Mouse (Mus musculus) liver, postnatal 0 days (tissue): ENCODE results near the gene Ece1.

Experiments used
- CTCF ChIP-seq: sonication (generic); IDR thresholded peaks from 2 replicates; pipeline ENCODE4 v1.5.1; 2016; ENCODE audit warnings: antibody characterized with exemption, low read depth
- EP300 ChIP-seq: IDR thresholded peaks from 2 replicates; pipeline ENCODE4 v1.6.1; 2016; ENCODE audit warnings: antibody characterized with exemption, low read depth, mild to moderate bottlenecking

DNA sequence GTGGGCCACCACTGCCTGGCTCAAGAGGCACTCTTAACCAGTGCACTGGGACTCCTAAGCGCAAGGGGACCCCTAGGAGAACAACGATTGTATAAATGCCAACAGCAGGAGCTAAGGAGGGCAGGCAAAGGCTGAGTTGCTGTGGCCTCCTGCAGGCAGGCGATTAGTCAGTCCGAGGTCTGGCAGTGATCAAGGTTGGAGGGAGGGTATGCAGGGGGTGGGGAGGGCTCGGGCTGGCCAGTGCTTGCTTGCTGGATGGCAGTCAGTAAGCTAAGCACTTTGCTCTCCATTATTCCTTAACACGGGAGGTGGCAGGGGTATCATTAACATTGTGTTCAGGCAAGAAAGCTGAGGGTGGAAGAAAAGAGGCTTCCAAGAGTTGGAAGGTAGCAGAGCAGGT, 31.7 kb upstream of the Ece1 start:
- no peak for TF ChIP-seq CTCF
- TF ChIP-seq EP300, result no peak
